Mouse (Mus musculus) kidney, postnatal 0 days (tissue): Measurements from ENCODE around the gene Pcsk5. TPM values are rescaled to one million over a fixed set of nuclear protein-coding genes. Genes with fewer than 3 reads are reported as not detected.

Experiments
- ATAC-seq: fragments of 200-750 bp; cut with Nextera tagmentation; replicated peaks from 2 replicates; pipeline ENCODE4 v1.8.0; 2017; ENCODE audit warnings: low read depth, moderate number of reproducible peaks, moderate TSS enrichment, moderate library complexity; ENCODE audit not compliant: low FRiP score
- DNase-seq: peaks from one replicate; pipeline ENCODE4 v3.0.0-alpha.2; 2016; ENCODE audit warnings: low spot score
- H3K27ac ChIP-seq: fragments of 300-500 bp; sonication (generic); 2 replicates; pipeline ENCODE4 v1.5.1; 2014; ENCODE audit warnings: mild to moderate bottlenecking
- H3K27me3 ChIP-seq: fragments of 300-500 bp; sonication (generic); 2 replicates; pipeline ENCODE4 v1.6.1; 2014; ENCODE audit warnings: low read length, mixed read lengths; ENCODE audit not compliant: insufficient read depth
- H3K36me3 ChIP-seq: fragments of 300-500 bp; sonication (generic); 2 replicates; pipeline ENCODE4 v1.6.1; 2014; ENCODE audit warnings: low read length, mixed read lengths; ENCODE audit not compliant: insufficient read depth
- H3K4me1 ChIP-seq: fragments of 300-500 bp; sonication (generic); replicated peaks from 2 replicates; pipeline ENCODE4 v1.6.1; 2014; ENCODE audit warnings: antibody characterized with exemption, low read length, mixed read lengths; ENCODE audit not compliant: insufficient read depth
- H3K4me2 ChIP-seq: fragments of 300-500 bp; sonication (generic); 2 replicates; pipeline ENCODE4 v1.6.1; 2014; ENCODE audit warnings: mild to moderate bottlenecking, low read length, moderate library complexity, mixed read lengths
- H3K4me3 ChIP-seq: fragments of 300-500 bp; sonication (generic); replicated peaks from 2 replicates; pipeline ENCODE4 v1.5.1; 2014; ENCODE audit warnings: low read depth, low read length
- H3K9ac ChIP-seq: fragments of 300-500 bp; sonication (generic); 2 replicates; pipeline ENCODE4 v1.6.1; 2014; ENCODE audit warnings: low read depth, low read length
- H3K9me3 ChIP-seq: fragments of 300-500 bp; sonication (generic); replicated peaks from 2 replicates; pipeline ENCODE4 v1.6.1; 2016; ENCODE audit warnings: low read length, inconsistent platforms, mixed read lengths
- CTCF ChIP-seq: IDR thresholded peaks from 2 replicates; pipeline ENCODE4 v1.5.1; 2016; ENCODE audit warnings: antibody characterized with exemption, low read depth, mild to moderate bottlenecking, moderate library complexity
- WGBS: fragments of 180-500 bp; shearing (Covaris S2); extraction: QIAGEN DNeasy Blood & Tissue Kit; methylation state at CpG from one replicate; pipeline ENCODE4 v1.1.7; 2014; 5-methylcytosine and 5-hydroxymethylcytosine counted together
- polyA plus RNA-seq: library from polyadenylated mRNA; unstranded; fragments of >200 nt; fragmentation: Nextera tagmentation; extraction: Ambion mirVana; gene quantifications from 2 replicates; pipeline ENCODE4 v1.2.1, GENCODE M21; 2015

Gene Pcsk5
- polyA plus RNA-seq, 1 experiment from 2014 or later: 17.4 TPM

GRCm38 (mm10) chr19:17590314-17590713 is 247.1 kb downstream of the Pcsk5 start:
- no peak for ATAC-seq
- no peaks in the 10 kb centered on the region for H3K27me3 ChIP-seq
- H3K36me3 ChIP-seq: no peaks in the 10 kb centered on the region
- no peak for DNase-seq
- TF ChIP-seq CTCF: no peak
- peaks cover 17% of the 10 kb centered on the region for H3K4me1 ChIP-seq
- H3K9ac ChIP-seq: no peak overlapping the region
- 78% methylated on average over 1 of the region's 1 CpGs for WGBS
- no peak overlapping the region for H3K4me3 ChIP-seq
- H3K9me3 ChIP-seq: no peaks in the 10 kb centered on the region
- H3K27ac ChIP-seq: no peak overlapping the region
- H3K4me2 ChIP-seq: no peak overlapping the region

GRCm38 (mm10) chr19:17577412-17577811 is 260.0 kb downstream of the Pcsk5 start:
- Histone ChIP-seq H3K4me3 (no peak overlapping the region), H3K9ac (no peak overlapping the region), H3K36me3 (no peaks in the 10 kb centered on the region), H3K27me3 (no peaks in the 10 kb centered on the region), H3K4me1 (no peaks in the 10 kb centered on the region), H3K27ac (no peak overlapping the region), H3K4me2 (no peak overlapping the region), H3K9me3 (no peaks in the 10 kb centered on the region)
- no peak for DNase-seq
- ATAC-seq: no peak
- 81% methylated on average over 4 of the region's 4 CpGs for WGBS
- TF ChIP-seq CTCF: no peak

- Histone ChIP-seq H3K9me3 (no peaks in the 10 kb centered on the region), H3K4me3 (no peak overlapping the region), H3K36me3 (no peaks in the 10 kb centered on the region), H3K9ac (no peak overlapping the region), H3K27me3 (no peaks in the 10 kb centered on the region), H3K27ac (no peak overlapping the region), H3K4me2 (no peak overlapping the region), H3K4me1 (no peaks in the 10 kb centered on the region)
- DNase-seq (no peak), ATAC-seq (no peak)
- WGBS: 96% methylated on average over 5 of the region's 5 CpGs
- no peak for TF ChIP-seq CTCF
These were observed 262.9 kb downstream of the Pcsk5 start for GRCm38 (mm10) chr19:17574564-17574963.

DNA sequence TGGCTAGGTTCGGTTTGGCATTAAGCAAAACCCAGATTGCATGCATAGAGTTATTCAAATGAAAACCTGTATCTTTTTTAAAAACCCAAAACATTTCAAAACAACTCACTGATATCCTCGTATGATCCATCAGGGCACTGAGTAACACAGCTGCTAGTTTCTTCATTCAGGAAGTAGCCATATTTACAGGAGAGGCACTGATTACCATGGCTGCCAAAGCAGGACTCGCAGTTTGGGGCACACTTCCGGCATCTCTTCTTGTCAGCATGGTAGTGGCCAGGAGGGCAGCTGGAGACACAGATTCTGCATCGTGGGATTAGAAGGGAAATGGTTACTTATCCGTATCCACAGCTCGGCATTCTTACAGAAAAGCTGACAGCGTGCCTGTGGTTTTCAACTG is 265.1 kb downstream of the Pcsk5 start:
- no peak for TF ChIP-seq CTCF
- ATAC-seq: no peak
- no peaks in the 10 kb centered on the region for H3K27me3 ChIP-seq
- WGBS: 93% methylated on average over 8 of the region's 8 CpGs
- H3K4me2 ChIP-seq: no peak overlapping the region
- no peaks in the 10 kb centered on the region for H3K4me1 ChIP-seq
- no peak overlapping the region for H3K4me3 ChIP-seq
- no peaks in the 10 kb centered on the region for H3K9me3 ChIP-seq
- no peak overlapping the region for H3K27ac ChIP-seq
- H3K36me3 ChIP-seq: no peaks in the 10 kb centered on the region
- H3K9ac ChIP-seq: no peak overlapping the region
- no peak for DNase-seq

GRCm38 (mm10) chr19:17570936-17571335 is 266.5 kb downstream of the Pcsk5 start:
- Histone ChIP-seq H3K9me3 (no peaks in the 10 kb centered on the region), H3K4me3 (no peak overlapping the region), H3K27me3 (no peaks in the 10 kb centered on the region), H3K27ac (no peak overlapping the region), H3K4me1 (no peaks in the 10 kb centered on the region), H3K36me3 (no peaks in the 10 kb centered on the region), H3K4me2 (no peak overlapping the region), H3K9ac (no peak overlapping the region)
- no peak for ATAC-seq
- WGBS: 83% methylated on average over 2 of the region's 2 CpGs
- no peak for DNase-seq
- no peak for TF ChIP-seq CTCF

DNA sequence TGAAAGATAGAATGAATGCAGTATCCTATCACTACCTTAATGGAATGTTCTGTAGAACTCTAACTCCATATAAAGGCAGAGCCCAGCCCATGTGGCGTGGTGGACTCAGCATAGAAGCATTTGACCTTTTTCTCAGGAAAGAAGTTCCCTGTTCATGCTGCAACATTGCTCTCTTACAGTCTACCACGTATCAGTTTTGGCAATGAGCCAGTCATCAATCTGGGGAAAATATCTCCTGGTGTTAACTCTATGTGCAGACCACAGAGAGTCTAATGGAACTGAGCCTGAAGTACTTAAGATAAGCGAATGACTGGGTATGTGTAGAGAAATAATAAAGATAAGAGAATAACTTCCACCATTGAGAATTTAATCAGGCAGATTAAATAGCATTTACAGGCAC is 270.2 kb downstream of the Pcsk5 start:
- Histone ChIP-seq H3K27ac (no peak overlapping the region), H3K27me3 (no peaks in the 10 kb centered on the region), H3K4me3 (no peak overlapping the region), H3K4me1 (no peaks in the 10 kb centered on the region), H3K9ac (no peak overlapping the region), H3K9me3 (no peaks in the 10 kb centered on the region), H3K36me3 (no peaks in the 10 kb centered on the region), H3K4me2 (no peak overlapping the region)
- ATAC-seq: no peak
- WGBS: 72% methylated on average over 3 of the region's 3 CpGs
- no peak for TF ChIP-seq CTCF
- no peak for DNase-seq

- no peaks in the 10 kb centered on the region for H3K36me3 ChIP-seq
- H3K4me3 ChIP-seq: no peak overlapping the region
- TF ChIP-seq CTCF: no peak
- ATAC-seq (no peak), DNase-seq (no peak)
- no peaks in the 10 kb centered on the region for H3K27me3 ChIP-seq
- no peak overlapping the region for H3K27ac ChIP-seq
- WGBS: 93% methylated on average over 4 of the region's 4 CpGs
- H3K4me1 ChIP-seq: no peaks in the 10 kb centered on the region
- no peaks in the 10 kb centered on the region for H3K9me3 ChIP-seq
- H3K9ac ChIP-seq: no peak overlapping the region
- H3K4me2 ChIP-seq: no peak overlapping the region
These were observed 271.3 kb downstream of the Pcsk5 start for GRCm38 (mm10) chr19:17566097-17566496.
